Mouse (Mus musculus) midbrain, embryonic 13.5 days (tissue): Measurements from ENCODE around the gene Wdr93. TPM values are rescaled to one million over a fixed set of nuclear protein-coding genes. Genes with fewer than 3 reads are reported as not detected.

Experiments
- ATAC-seq: fragments of 200-750 bp; cut with Nextera tagmentation; 2 replicates; pipeline ENCODE4 v1.8.0; 2017; ENCODE audit warnings: mild to moderate bottlenecking, moderate TSS enrichment, moderate library complexity
- H3K27ac ChIP-seq: fragments of 300-500 bp; sonication (generic); 2 replicates; pipeline ENCODE4 v1.5.1; 2015; ENCODE audit warnings: inconsistent platforms, mild to moderate bottlenecking, moderate library complexity
- H3K27me3 ChIP-seq: fragments of 300-500 bp; sonication (generic); 2 replicates; pipeline ENCODE4 v1.6.1; 2015; ENCODE audit warnings: mild to moderate bottlenecking, inconsistent platforms
- H3K36me3 ChIP-seq: fragments of 300-500 bp; sonication (generic); 2 replicates; pipeline ENCODE4 v1.6.1; 2015; ENCODE audit warnings: mild to moderate bottlenecking, inconsistent platforms
- H3K4me1 ChIP-seq: fragments of 300-500 bp; sonication (generic); replicated peaks from 2 replicates; pipeline ENCODE4 v1.6.1; 2015; ENCODE audit warnings: inconsistent platforms
- H3K4me2 ChIP-seq: fragments of 300-500 bp; sonication (generic); replicated peaks from 2 replicates; pipeline ENCODE4 v1.6.1; 2015; ENCODE audit warnings: moderate library complexity, mild to moderate bottlenecking, inconsistent platforms
- H3K4me3 ChIP-seq: fragments of 300-500 bp; sonication (generic); replicated peaks from 2 replicates; pipeline ENCODE4 v1.5.1; 2015; ENCODE audit warnings: mild to moderate bottlenecking, inconsistent platforms
- H3K9ac ChIP-seq: fragments of 300-500 bp; sonication (generic); replicated peaks from 2 replicates; pipeline ENCODE4 v1.6.1; 2015; ENCODE audit warnings: mild to moderate bottlenecking, inconsistent platforms
- H3K9me3 ChIP-seq: fragments of 300-500 bp; sonication (generic); 2 replicates; pipeline ENCODE4 v1.6.1; 2016; ENCODE audit warnings: mild to moderate bottlenecking, inconsistent platforms
- WGBS: fragments of 180-500 bp; shearing (Covaris S2); methylation state at CpG from one replicate; pipeline ENCODE4 v1.1.7; 2015; 5-methylcytosine and 5-hydroxymethylcytosine counted together
- polyA plus RNA-seq: library from polyadenylated mRNA; unstranded; fragments of >200 nt; fragmentation: Nextera tagmentation; extraction: Ambion mirVana; gene quantifications from 2 replicates; pipeline ENCODE4 v1.2.1, GENCODE M21; 2015

Wdr93 gene
- polyA plus RNA-seq, 1 experiment from 2014 or later: 0.27 TPM

DNA sequence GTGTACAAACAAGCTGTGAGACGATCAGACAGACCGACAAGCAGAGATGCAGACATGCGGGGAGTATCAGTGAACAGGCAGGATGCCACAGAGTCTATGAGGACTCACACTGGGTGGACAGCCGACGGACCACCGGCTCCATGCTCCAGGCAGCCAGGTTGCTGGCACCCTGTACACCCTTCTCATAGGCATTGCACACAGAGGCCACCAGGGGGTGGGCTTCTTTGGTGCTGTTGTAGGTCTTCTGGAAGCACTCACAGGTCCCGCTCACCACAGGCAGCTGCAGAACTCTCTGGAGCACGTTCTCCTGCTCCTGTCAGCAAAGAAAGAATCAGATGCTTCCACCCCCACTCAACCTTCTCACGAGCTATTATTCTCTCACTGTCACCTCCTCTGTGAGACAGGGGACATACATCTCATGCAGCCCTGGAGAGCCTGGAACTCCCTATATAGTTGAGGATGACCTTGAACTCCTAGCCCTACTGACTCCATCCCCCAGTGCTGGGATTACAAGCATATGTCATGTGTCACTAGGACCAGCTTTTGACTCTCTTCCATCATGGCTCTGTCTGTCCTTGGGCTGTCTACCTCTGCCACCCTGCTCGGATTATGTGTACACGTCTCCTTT is 13.1 kb upstream of the Wdr93 start:
- 0 out of 2 replicates have a peak, but pooled peaks have one; percentile 24 for ATAC-seq
- peaks cover 9% of the 10 kb centered on the region for H3K27me3 ChIP-seq
- H3K27ac ChIP-seq: no peak overlapping the region
- H3K36me3 ChIP-seq: no peaks in the 10 kb centered on the region
- no peak overlapping the region for H3K4me3 ChIP-seq
- no peak overlapping the region for H3K4me2 ChIP-seq
- H3K9me3 ChIP-seq: no peaks in the 10 kb centered on the region
- 76% methylated on average over 11 of the region's 11 CpGs for WGBS
- no peak overlapping the region for H3K9ac ChIP-seq
- H3K4me1 ChIP-seq: no peaks in the 10 kb centered on the region

DNA sequence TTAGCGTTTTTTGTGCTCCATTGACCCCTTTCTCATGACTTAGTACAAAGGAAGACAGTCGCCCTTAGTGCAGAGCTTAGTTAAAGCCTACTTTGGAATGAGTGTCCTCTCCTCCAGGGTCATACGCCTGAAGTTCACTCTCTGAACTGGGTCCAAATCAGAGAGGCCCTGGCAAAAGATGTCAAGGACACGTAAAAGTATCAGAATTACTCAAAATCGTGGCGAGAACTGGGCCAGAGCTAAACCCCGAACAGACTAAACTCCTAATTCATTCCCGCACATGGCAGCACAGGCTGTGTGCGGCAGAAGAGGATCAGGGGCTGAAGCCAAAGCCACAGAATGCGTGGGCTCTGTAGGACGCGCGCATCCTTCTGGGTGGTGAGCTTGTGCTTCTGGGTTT is 11.5 kb upstream of the Wdr93 start:
- H3K4me2 ChIP-seq: no peak overlapping the region
- 0 out of 2 replicates have a peak, but pooled peaks cover 1% of the 10 kb centered on the region for H3K36me3 ChIP-seq
- no peaks in the 10 kb centered on the region for H3K4me1 ChIP-seq
- no peak for ATAC-seq
- peaks cover 3% of the 10 kb centered on the region; the same call in 1 of the 2 replicates for H3K27me3 ChIP-seq
- H3K4me3 ChIP-seq: no peak overlapping the region
- no peak overlapping the region for H3K9ac ChIP-seq
- no peaks in the 10 kb centered on the region for H3K9me3 ChIP-seq
- H3K27ac ChIP-seq: no peak overlapping the region
- WGBS: 67% methylated on average over 13 of the region's 13 CpGs

DNA sequence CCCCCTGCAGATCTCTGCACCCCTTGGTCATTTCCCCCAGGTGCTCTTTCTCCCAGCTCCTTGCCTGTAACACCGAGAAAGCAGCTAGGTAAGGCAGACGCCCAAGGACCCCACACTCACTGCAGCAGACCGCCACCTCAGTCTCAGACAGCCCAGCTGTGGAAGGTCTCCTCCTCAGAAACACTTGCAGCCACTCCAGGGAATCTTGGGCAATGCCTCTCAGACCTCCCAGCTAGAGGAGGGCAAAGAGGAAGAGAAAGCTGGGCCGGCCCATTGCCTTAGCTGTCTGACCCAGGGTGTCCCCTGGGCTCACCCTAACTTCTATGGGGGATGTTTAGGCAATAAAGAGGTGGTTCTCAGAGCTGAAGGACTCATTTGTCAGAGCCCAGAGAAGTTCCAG is 10.3 kb upstream of the Wdr93 start, which contains the start of gene Plin1:
Gene Plin1 (minus strand): TSS at position 282 of the 400 bp plus-strand sequence.
- H3K27ac ChIP-seq: no peak within 1 kb of the TSS
- ATAC-seq: no peak
- no peaks in the 10 kb centered on the region for H3K4me1 ChIP-seq
- no peak within 1 kb of the TSS for H3K4me2 ChIP-seq
- H3K27me3 ChIP-seq: peaks cover 3% of the 10 kb centered on the region; the same call in 1 of the 2 replicates
- H3K4me3 ChIP-seq: no peak within 1 kb of the TSS
- H3K36me3 ChIP-seq: peaks cover 9% of the 10 kb centered on the region; the same call in 1 of the 2 replicates
- WGBS: 72% methylated on average over 4 of the region's 4 CpGs
- H3K9me3 ChIP-seq: no peaks in the 10 kb centered on the region
- no peak within 1 kb of the TSS for H3K9ac ChIP-seq

DNA sequence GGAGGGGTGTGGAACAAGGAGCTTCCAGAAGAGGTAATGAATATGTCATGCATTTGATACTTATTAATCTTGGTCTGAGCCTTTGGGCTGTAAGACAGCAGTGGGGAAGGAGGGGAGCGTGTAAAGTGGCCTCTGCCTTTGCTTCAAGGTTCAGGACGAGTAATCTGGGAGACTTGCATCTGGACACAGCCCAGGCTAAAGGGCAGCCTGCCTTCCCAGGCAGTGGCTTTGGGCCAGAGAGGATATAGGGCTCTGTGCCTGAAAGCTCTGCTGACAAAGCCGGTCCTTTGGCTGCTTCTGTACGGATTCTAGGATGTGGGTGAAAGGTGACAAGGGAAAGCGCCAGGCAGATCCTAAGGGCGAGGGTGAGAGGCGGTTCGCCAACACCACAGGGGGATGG is 8.4 kb upstream of the Wdr93 start:
- Histone ChIP-seq H3K27ac (no peak overlapping the region), H3K36me3 (peaks cover 12% of the 10 kb centered on the region; the same call in 1 of the 2 replicates), H3K9ac (no peak overlapping the region), H3K4me2 (no peak overlapping the region), H3K4me3 (no peak overlapping the region), H3K4me1 (no peaks in the 10 kb centered on the region), H3K27me3 (0 out of 2 replicates have a peak, but pooled peaks cover 3% of the 10 kb centered on the region), H3K9me3 (no peaks in the 10 kb centered on the region)
- ATAC-seq: no peak
- WGBS: 83% methylated on average over 8 of the region's 8 CpGs

GRCm38 (mm10) chr7:79736511-79736910 is 6.5 kb upstream of the Wdr93 start:
- ATAC-seq: no peak
- 92% methylated on average over 14 of the region's 14 CpGs for WGBS
- H3K9me3 ChIP-seq: no peaks in the 10 kb centered on the region
- no peak overlapping the region for H3K27ac ChIP-seq
- no peak overlapping the region for H3K4me2 ChIP-seq
- H3K36me3 ChIP-seq: peaks cover 12% of the 10 kb centered on the region; the same call in 1 of the 2 replicates
- H3K4me3 ChIP-seq: no peak overlapping the region
- no peak overlapping the region for H3K9ac ChIP-seq
- no peaks in the 10 kb centered on the region for H3K4me1 ChIP-seq
- H3K27me3 ChIP-seq: no peaks in the 10 kb centered on the region

- H3K36me3 ChIP-seq: peaks cover 12% of the 10 kb centered on the region; the same call in 1 of the 2 replicates
- no peak overlapping the region for H3K4me3 ChIP-seq
- no peaks in the 10 kb centered on the region for H3K9me3 ChIP-seq
- peaks cover 12% of the 10 kb centered on the region for H3K4me1 ChIP-seq
- no peak overlapping the region for H3K4me2 ChIP-seq
- no peaks in the 10 kb centered on the region for H3K27me3 ChIP-seq
- 92% methylated on average over 2 of the region's 2 CpGs for WGBS
- H3K9ac ChIP-seq: no peak overlapping the region
- no peak overlapping the region for H3K27ac ChIP-seq
- no peak for ATAC-seq
Measured at GRCm38 (mm10) chr7:79738913-79739312, 4.0 kb upstream of the Wdr93 start.

DNA sequence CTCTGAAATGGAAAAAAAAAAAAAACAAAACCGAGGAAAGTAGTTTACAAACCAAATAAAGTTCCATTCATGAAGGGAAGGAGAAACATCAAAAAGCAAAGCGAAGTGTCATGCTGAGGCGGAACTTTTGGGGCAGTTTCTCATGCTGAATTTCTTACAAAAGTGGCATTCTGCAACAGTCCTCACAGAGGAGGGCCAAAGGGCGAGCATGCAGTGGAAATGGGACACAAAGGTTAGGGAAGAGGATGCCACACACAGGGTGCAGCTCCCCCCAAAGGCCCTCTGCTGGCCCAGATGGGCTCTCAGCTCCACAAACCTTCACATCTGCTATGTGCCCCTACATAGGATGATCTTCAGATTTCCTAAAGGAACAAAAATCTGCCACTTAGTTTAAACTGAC is 2.7 kb upstream of the Wdr93 start:
- no peak for ATAC-seq
- H3K4me2 ChIP-seq: no peak overlapping the region
- peaks cover 12% of the 10 kb centered on the region; the same call in 1 of the 2 replicates for H3K36me3 ChIP-seq
- H3K4me3 ChIP-seq: no peak overlapping the region
- H3K4me1 ChIP-seq: peaks cover 12% of the 10 kb centered on the region
- 80% methylated on average over 4 of the region's 4 CpGs for WGBS
- H3K27ac ChIP-seq: no peak overlapping the region
- no peaks in the 10 kb centered on the region for H3K9me3 ChIP-seq
- no peak overlapping the region for H3K9ac ChIP-seq
- no peaks in the 10 kb centered on the region for H3K27me3 ChIP-seq

DNA sequence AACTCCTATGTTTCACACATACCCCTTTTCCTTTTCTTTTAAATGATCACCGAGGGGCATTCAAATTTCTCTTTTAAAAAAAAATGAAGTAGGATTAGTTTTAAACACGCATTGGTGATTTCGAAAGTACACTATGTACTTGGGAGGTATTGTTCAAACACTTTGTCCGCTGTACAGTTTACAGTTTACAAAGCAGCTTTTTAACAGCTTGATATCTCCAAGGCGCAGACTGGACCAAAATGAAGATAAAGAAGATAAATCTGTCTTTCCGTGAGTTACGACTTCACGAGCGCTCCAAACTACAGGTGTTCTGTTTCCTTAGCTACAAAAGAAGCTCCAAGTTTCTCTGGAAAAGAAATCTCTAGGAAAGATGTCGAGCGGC is 695 bp upstream of the Wdr93 start:
- Histone ChIP-seq H3K4me1 (peaks cover 12% of the 10 kb centered on the region), H3K4me2 (peak overlapping the region; percentile 79), H3K27me3 (no peaks in the 10 kb centered on the region), H3K9ac (peak overlapping the region; percentile 70), H3K9me3 (no peaks in the 10 kb centered on the region), H3K27ac (no peak overlapping the region), H3K4me3 (peak overlapping the region; percentile 65), H3K36me3 (peaks cover 6% of the 10 kb centered on the region; the same call in 1 of the 2 replicates)
- no peak for ATAC-seq
- WGBS: 23% methylated on average over 11 of the region's 11 CpGs

DNA sequence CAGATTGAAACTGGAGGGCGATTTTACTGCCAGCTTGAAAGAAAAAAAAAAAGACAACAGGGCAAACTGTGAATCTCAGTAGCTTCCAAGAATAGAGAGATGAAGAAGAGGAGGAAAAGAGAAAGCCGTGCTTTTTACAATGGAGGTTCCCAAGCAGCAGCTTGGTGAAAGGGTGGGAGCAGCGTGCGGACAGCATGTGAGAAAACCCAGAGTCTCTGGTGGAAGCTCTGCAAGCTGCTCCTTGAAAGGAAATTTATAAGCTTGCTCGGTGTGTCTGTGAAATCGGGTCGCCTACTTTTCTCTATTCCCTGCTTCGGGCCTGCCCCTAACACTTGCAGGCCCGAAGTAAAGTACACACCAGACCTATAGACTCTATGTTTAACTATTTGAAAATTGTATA is 1.1 kb downstream of the Wdr93 start:
- peaks cover 12% of the 10 kb centered on the region for H3K4me1 ChIP-seq
- no peak overlapping the region for H3K27ac ChIP-seq
- no peak for ATAC-seq
- no peaks in the 10 kb centered on the region for H3K9me3 ChIP-seq
- WGBS: 92% methylated on average over 9 of the region's 9 CpGs
- no peaks in the 10 kb centered on the region for H3K27me3 ChIP-seq
- H3K4me2 ChIP-seq: no peak overlapping the region
- no peak overlapping the region for H3K9ac ChIP-seq
- H3K4me3 ChIP-seq: no peak overlapping the region
- no peaks in the 10 kb centered on the region for H3K36me3 ChIP-seq

- ATAC-seq: no peak
- Histone ChIP-seq H3K4me2 (no peak overlapping the region), H3K9me3 (no peaks in the 10 kb centered on the region), H3K9ac (no peak overlapping the region), H3K4me3 (no peak overlapping the region), H3K36me3 (no peaks in the 10 kb centered on the region), H3K27me3 (0 out of 2 replicates have a peak, but pooled peaks cover 2% of the 10 kb centered on the region), H3K4me1 (peaks cover 12% of the 10 kb centered on the region), H3K27ac (no peak overlapping the region)
- 85% methylated on average over 5 of the region's 5 CpGs for WGBS
Measured at GRCm38 (mm10) chr7:79744585-79744984, 1.6 kb downstream of the Wdr93 start.

- Histone ChIP-seq H3K36me3 (no peaks in the 10 kb centered on the region), H3K27me3 (0 out of 2 replicates have a peak, but pooled peaks cover 3% of the 10 kb centered on the region), H3K4me2 (no peak overlapping the region), H3K9me3 (no peaks in the 10 kb centered on the region), H3K9ac (no peak overlapping the region), H3K4me1 (peaks cover 8% of the 10 kb centered on the region), H3K27ac (no peak overlapping the region), H3K4me3 (no peak overlapping the region)
- ATAC-seq: no peak
- WGBS: 81% methylated on average over 6 of the region's 6 CpGs
Measured at GRCm38 (mm10) chr7:79747659-79748058, 4.7 kb downstream of the Wdr93 start.

DNA sequence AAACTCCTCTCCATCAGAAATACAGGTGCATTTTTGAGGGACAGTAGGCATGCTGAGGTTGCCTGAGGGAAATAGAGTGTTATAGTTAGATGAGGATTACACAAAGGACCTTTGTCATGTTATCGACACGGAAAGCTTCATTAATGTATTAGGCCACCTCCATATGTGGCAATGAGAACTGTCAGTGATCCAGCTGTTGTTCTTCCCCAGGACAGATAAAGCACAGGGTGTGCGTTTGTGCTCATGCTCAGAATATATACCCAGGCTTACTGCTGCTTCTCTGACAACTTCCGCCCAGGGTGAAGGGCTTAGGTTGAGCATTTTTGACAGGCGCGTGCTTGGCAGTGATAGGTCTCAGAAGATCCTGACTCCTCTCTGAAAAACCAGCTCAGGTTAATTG is 6.5 kb downstream of the Wdr93 start:
- Histone ChIP-seq H3K4me3 (no peak overlapping the region), H3K36me3 (no peaks in the 10 kb centered on the region), H3K4me2 (no peak overlapping the region), H3K9me3 (no peaks in the 10 kb centered on the region), H3K4me1 (no peaks in the 10 kb centered on the region), H3K27ac (no peak overlapping the region), H3K27me3 (0 out of 2 replicates have a peak, but pooled peaks cover 3% of the 10 kb centered on the region), H3K9ac (no peak overlapping the region)
- WGBS: 89% methylated on average over 6 of the region's 6 CpGs
- ATAC-seq: no peak

GRCm38 (mm10) chr7:79756334-79756733 is 13.4 kb downstream of the Wdr93 start:
- no peak for ATAC-seq
- H3K4me2 ChIP-seq: no peak overlapping the region
- H3K27me3 ChIP-seq: no peaks in the 10 kb centered on the region
- no peaks in the 10 kb centered on the region for H3K4me1 ChIP-seq
- H3K27ac ChIP-seq: no peak overlapping the region
- WGBS: 47% methylated on average over 2 of the region's 2 CpGs
- no peaks in the 10 kb centered on the region for H3K36me3 ChIP-seq
- H3K9me3 ChIP-seq: no peaks in the 10 kb centered on the region
- no peak overlapping the region for H3K4me3 ChIP-seq
- no peak overlapping the region for H3K9ac ChIP-seq
